In genomic region chr4:87819182-87819581, GRCm38 (mm10) we compare ENCODE assay signal across 14 mouse cellular contexts.
DNase-seq lines count a peak whose midpoint lies in the region; ATAC-seq lines count a peak whose summit lies in the region.
"Had no signal": no experiment of that assay in that cellular context is flagged by ENCODE, and none has a peak within 500 bp of the region (broad histone marks: within the 10 kb centered on the region; RNA-seq: fewer than 3 reads in every experiment).

No protein-coding gene starts in this region.

- DNase-seq in hindbrain, embryonic 14.5 days (ENCODE audit: low spot score), result peak; percentile 59
- no peak for DNase-seq in hindbrain, embryonic 11.5 days (ENCODE audit: low spot score)
- peak; percentile 63 for DNase-seq in MN1 (ENCODE audit: low spot score)
- DNase-seq in cerebellum, adult 8-10 months, result peak; percentile 90
- peak; percentile 47 to 51 for DNase-seq in layer of hippocampus, adult 8-10 months (ENCODE audit: low spot score in 2 of 2)
- no peak for DNase-seq in heart, postnatal 25 days (ENCODE audit: low spot score)
- no peak for DNase-seq in kidney, postnatal 4 days
- DNase-seq: gastrocnemius, postnatal 10 days; heart, postnatal 36 days; lung, postnatal 10 days had no signal

- H3K4me2 ChIP-seq in hindbrain, embryonic 14.5 days (replicated peaks), result no peak overlapping the region
- H3K4me2 ChIP-seq in hindbrain, embryonic 11.5 days (replicated peaks; ENCODE audit: low read depth, low read length), result no peak overlapping the region
- H3K4me2 ChIP-seq: embryonic facial prominence, embryonic 12.5 days; limb, embryonic 15.5 days had no signal

- H3K9ac ChIP-seq in hindbrain, embryonic 14.5 days, result no peak overlapping the region
- H3K9ac ChIP-seq in hindbrain, embryonic 11.5 days (ENCODE audit: low read depth, low read length), result no peak overlapping the region
- H3K9ac ChIP-seq: embryonic facial prominence, embryonic 12.5 days; limb, embryonic 15.5 days had no signal

- no peak; the same call in 1 of the 2 replicates for ATAC-seq in hindbrain, embryonic 14.5 days (ENCODE audit: low FRiP score)
- no peak for ATAC-seq in hindbrain, embryonic 11.5 days (ENCODE audit: low FRiP score)
- ATAC-seq in erythroblast, adult 5-6 weeks (replicated peaks; ENCODE audit: low FRiP score, poor library complexity, severe bottlenecking), result no peak

- H3K9me3 ChIP-seq in hindbrain, embryonic 14.5 days (ENCODE audit: control insufficient read depth, low read length), result no peaks in the 10 kb centered on the region
- H3K9me3 ChIP-seq in hindbrain, embryonic 11.5 days (ENCODE audit: control insufficient read depth, low read length), result no peaks in the 10 kb centered on the region
- H3K9me3 ChIP-seq: embryonic facial prominence, embryonic 12.5 days; limb, embryonic 15.5 days had no signal

- no peak overlapping the region for H3K4me3 ChIP-seq in hindbrain, embryonic 14.5 days (replicated peaks; ENCODE audit: low read length)
- no peak overlapping the region for H3K4me3 ChIP-seq in hindbrain, embryonic 11.5 days (ENCODE audit: low read depth, low read length)
- H3K4me3 ChIP-seq: embryonic facial prominence, embryonic 12.5 days; limb, embryonic 15.5 days had no signal

- 0 out of 2 replicates have a peak, but pooled peaks cover 10% of the 10 kb centered on the region for H3K4me1 ChIP-seq in hindbrain, embryonic 14.5 days (replicated peaks; ENCODE audit: control insufficient read depth, insufficient read depth, low read length)
- no peaks in the 10 kb centered on the region for H3K4me1 ChIP-seq in hindbrain, embryonic 11.5 days (replicated peaks; ENCODE audit: control insufficient read depth, insufficient read depth, low read length)
- H3K4me1 ChIP-seq: limb, embryonic 15.5 days had no signal

- H3K36me3 ChIP-seq in hindbrain, embryonic 14.5 days (replicated peaks; ENCODE audit: control insufficient read depth, insufficient read depth), result no peaks in the 10 kb centered on the region
- H3K36me3 ChIP-seq in hindbrain, embryonic 11.5 days (ENCODE audit: control insufficient read depth, insufficient read depth, low read length), result no peaks in the 10 kb centered on the region
- H3K36me3 ChIP-seq: embryonic facial prominence, embryonic 12.5 days; limb, embryonic 15.5 days had no signal

- intact Hi-C loops in heart, postnatal 25 days (cut with DNase I), result no loop called here

- no peak overlapping the region for H3K27ac ChIP-seq in hindbrain, embryonic 14.5 days
- no peak overlapping the region for H3K27ac ChIP-seq in hindbrain, embryonic 11.5 days (ENCODE audit: low read depth, low read length)
- H3K27ac ChIP-seq: embryonic facial prominence, embryonic 12.5 days; kidney, postnatal 0 days; limb, embryonic 15.5 days had no signal

- WGBS in hindbrain, embryonic 14.5 days, result 34% methylated on average over 9 of the region's 9 CpGs
- WGBS in hindbrain, embryonic 11.5 days, result 68% methylated on average over 9 of the region's 9 CpGs

- no peaks in the 10 kb centered on the region for H3K27me3 ChIP-seq in hindbrain, embryonic 14.5 days (ENCODE audit: control insufficient read depth, insufficient read depth, low read length)
- H3K27me3 ChIP-seq in hindbrain, embryonic 11.5 days (ENCODE audit: control insufficient read depth, insufficient read depth, low read length), result no peaks in the 10 kb centered on the region
- H3K27me3 ChIP-seq: embryonic facial prominence, embryonic 12.5 days; limb, embryonic 15.5 days had no signal

Comparison
In these comparisons a context has a peak if more than half of its experiments do, and no peak if none do; other contexts are left out.
1. DNase-seq: peak in hindbrain, embryonic 14.5 days (single experiment), MN1 (single experiment), cerebellum, adult 8-10 months (single experiment) and layer of hippocampus, adult 8-10 months (2 of 2); none in hindbrain, embryonic 11.5 days (single experiment), heart, postnatal 25 days (single experiment) and kidney, postnatal 4 days (0 of 2).